Mouse (Mus musculus): ENCODE measurements around the gene Lst1.

- TF ChIP-seq CTCF (IDR thresholded peaks at IDR 0.05; ENCODE audit: low read depth, low read length) (no peak), POLR2A (IDR thresholded peaks at IDR 0.05; ENCODE audit: insufficient read depth, low read length) (no peak), EP300 (IDR thresholded peaks at IDR 0.05; ENCODE audit: insufficient read depth, low read depth, low read length) (no peak)
Measured at GRCm38 (mm10) chr17:35180093-35180492, 8.1 kb downstream of the Lst1 start.
